Mouse (Mus musculus): Measurements from ENCODE around the gene Calm1. TPM values are rescaled to one million over a fixed set of nuclear protein-coding genes. Genes with fewer than 3 reads are reported as not detected.

The Calm1 gene
- total and polyA plus RNA-seq, 3 experiments: 450 to 750 (median 627) TPM

DNA sequence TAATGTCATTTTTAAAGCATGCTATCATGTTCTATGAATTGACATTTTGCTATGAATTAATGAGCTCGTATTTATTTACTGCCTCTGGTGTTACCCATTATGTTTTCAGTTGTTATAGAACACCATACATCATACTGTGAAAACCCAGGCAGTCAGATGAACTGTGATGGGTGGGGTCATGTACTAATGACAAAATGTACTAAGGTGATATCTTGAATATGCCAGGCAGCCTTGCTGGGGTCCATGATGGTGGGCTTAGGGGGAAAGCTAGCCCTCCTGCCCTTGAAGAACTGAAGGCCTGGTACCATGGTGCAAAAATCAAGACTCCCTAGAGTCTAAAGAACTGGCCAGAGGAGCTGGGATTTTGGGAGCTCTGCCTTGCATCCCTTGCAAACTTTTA, 31.7 kb upstream of the Calm1 start:
- Histone ChIP-seq H3K36me3 (replicated peaks in 1 of 2; ENCODE audit: control insufficient read depth in 1 of 2, insufficient read depth in 1 of 2, low read length in 1 of 2) (no peaks in the 10 kb centered on the region), H3K4me1 (ENCODE audit: control insufficient read depth in 1 of 2, insufficient read depth in 2 of 2) (peaks cover 7 to 14% of the 10 kb centered on the region in 2 experiments), H3K27me3 (replicated peaks) (no peaks in the 10 kb centered on the region), H3K4me2 (ENCODE audit: insufficient read depth, low read depth, poor library complexity, severe bottlenecking) (no peak overlapping the region), H3K9ac (ENCODE audit: insufficient read depth, low read depth) (no peak overlapping the region), H3K9me3 (replicated peaks; ENCODE audit: low read length) (no peaks in the 10 kb centered on the region), H3K4me3 (replicated peaks in 1 of 3; ENCODE audit: low read depth in 2 of 3, low read length in 2 of 3, poor library complexity in 1 of 3) (no peak overlapping the region), H3K27ac (ENCODE audit: insufficient read depth, low read depth) (no peak overlapping the region), H3K79me2 (replicated peaks; ENCODE audit: control insufficient read depth, extremely low read depth, insufficient read depth, poor library complexity, severe bottlenecking) (no peaks in the 10 kb centered on the region)
- TF ChIP-seq PAX5 (IDR thresholded peaks at IDR 0.05; ENCODE audit: low read length): no peak
- TF ChIP-seq RAD21 (IDR thresholded peaks at IDR 0.05; ENCODE audit: low read depth, low read length): no peak
- TF ChIP-seq MAFK (IDR thresholded peaks at IDR 0.05; ENCODE audit: insufficient replicate concordance, low read length): no peak
- no peak for TF ChIP-seq ETS1 (conservative IDR thresholded peaks at IDR 0.05; ENCODE audit: low read depth, low read length)
- no peak for TF ChIP-seq JUN (IDR thresholded peaks at IDR 0.05; ENCODE audit: insufficient read depth, low read depth, low read length)
- TF ChIP-seq CHD1 (IDR thresholded peaks at IDR 0.05; ENCODE audit: low read depth, low read length): no peak
- TF ChIP-seq ZKSCAN1 (IDR thresholded peaks at IDR 0.05; ENCODE audit: borderline replicate concordance, low read depth, low read length): no peak
- TF ChIP-seq CHD2 (IDR thresholded peaks at IDR 0.05; ENCODE audit: low read length): no peak
- no peak for TF ChIP-seq MEF2A (IDR thresholded peaks at IDR 0.05; ENCODE audit: borderline replicate concordance, low read depth, low read length)
- in situ Hi-C loops (cut with MboI; ENCODE audit: low pct_ligation_motif_present, low pct_unique_long_range_greater_than_20kb, low sequenced_read_pairs) (loop anchor here (10.0 kb wide), 3 partner anchors 257 to 677 kb away; no protein-coding TSS in a partner anchor), dilution Hi-C loops (cut with MboI; ENCODE audit: extremely low pct_ligation_motif_present, extremely low pct_unique_long_range_greater_than_20kb, low sequenced_read_pairs) (no loop called here)
- DNase-seq (ENCODE audit: extremely low read depth): no peak

DNA sequence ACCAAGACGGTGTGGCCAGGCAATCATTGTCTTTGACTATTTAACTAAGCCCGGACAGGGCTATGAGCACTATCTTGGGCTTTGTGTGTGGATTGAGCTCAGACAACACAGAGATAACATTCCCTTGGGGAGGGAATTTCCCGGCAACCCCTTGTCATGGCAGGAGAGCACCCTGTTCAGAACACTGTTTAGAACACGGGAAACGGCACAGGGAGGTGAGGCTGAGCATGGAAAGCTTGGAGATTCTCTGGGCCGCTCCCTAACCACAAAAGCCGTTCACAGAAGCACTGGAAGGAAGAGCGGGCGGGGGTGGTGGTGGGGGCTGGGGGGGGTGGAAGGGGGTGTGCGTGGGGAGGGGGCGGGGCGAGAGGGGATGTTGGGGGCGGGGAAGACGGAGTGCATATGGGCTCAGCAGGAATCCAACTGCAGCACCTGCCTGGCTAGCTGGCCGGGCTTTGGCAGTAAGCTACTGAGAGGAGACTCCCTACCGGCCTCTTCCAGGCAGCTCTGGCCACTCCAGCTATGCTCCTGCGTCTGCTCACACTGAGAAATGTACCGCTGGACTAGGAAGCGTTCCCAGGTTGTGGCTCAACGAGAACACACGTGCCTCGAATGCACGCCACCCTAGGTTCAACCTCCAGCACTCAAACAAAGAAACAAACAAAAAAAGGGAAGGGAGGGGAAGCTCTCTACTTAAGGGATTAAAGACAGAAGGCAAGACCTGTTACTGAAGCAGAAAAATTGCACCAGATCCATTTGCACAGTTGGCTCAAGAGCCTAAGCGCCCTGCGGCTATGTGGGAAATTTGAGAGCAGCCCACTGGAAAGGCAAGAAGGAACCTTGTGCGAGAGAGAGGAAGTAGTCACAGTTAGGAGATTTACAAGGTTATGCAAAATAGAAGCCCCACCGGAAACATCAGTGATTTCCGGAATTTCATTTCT, 31.0 kb upstream of the Calm1 start:
- H3K36me3 ChIP-seq (replicated peaks in 1 of 2; ENCODE audit: control insufficient read depth in 1 of 2, insufficient read depth in 1 of 2, low read length in 1 of 2): no peaks in the 10 kb centered on the region
- DNase-seq (ENCODE audit: extremely low read depth): peak; percentile 55
- no peaks in the 10 kb centered on the region for H3K79me2 ChIP-seq (replicated peaks; ENCODE audit: control insufficient read depth, extremely low read depth, insufficient read depth, poor library complexity, severe bottlenecking)
- H3K27me3 ChIP-seq (replicated peaks): no peaks in the 10 kb centered on the region
- no peak overlapping the region for H3K27ac ChIP-seq (ENCODE audit: insufficient read depth, low read depth)
- H3K4me1 ChIP-seq (ENCODE audit: control insufficient read depth in 1 of 2, insufficient read depth in 2 of 2): peaks cover 7 to 14% of the 10 kb centered on the region in 2 experiments
- in situ Hi-C loops (cut with MboI; ENCODE audit: low pct_ligation_motif_present, low pct_unique_long_range_greater_than_20kb, low sequenced_read_pairs): loop anchor here (10.0 kb wide), 3 partner anchors 257 to 677 kb away; no protein-coding TSS in a partner anchor
- no peak overlapping the region for H3K4me3 ChIP-seq (replicated peaks in 1 of 3; ENCODE audit: low read depth in 2 of 3, low read length in 2 of 3, poor library complexity in 1 of 3)
- H3K4me2 ChIP-seq (ENCODE audit: insufficient read depth, low read depth, poor library complexity, severe bottlenecking): no peak overlapping the region
- no peak overlapping the region for H3K9ac ChIP-seq (ENCODE audit: insufficient read depth, low read depth)
- no peaks in the 10 kb centered on the region for H3K9me3 ChIP-seq (replicated peaks; ENCODE audit: low read length)
- dilution Hi-C loops (cut with MboI; ENCODE audit: extremely low pct_ligation_motif_present, extremely low pct_unique_long_range_greater_than_20kb, low sequenced_read_pairs): no loop called here
- TF ChIP-seq EP300 (IDR thresholded peaks at IDR 0.05; ENCODE audit: low read length) (peak; percentile 38; the same call in 1 of the 2 replicates), RAD21 (IDR thresholded peaks at IDR 0.05; ENCODE audit: low read depth, low read length) (no peak), MAFK (IDR thresholded peaks at IDR 0.05; ENCODE audit: insufficient replicate concordance, low read length) (no peak), CHD2 (IDR thresholded peaks at IDR 0.05; ENCODE audit: low read length) (no peak), MAZ (IDR thresholded peaks at IDR 0.05; ENCODE audit: low read depth, low read length) (no peak), UBTF (IDR thresholded peaks at IDR 0.05; ENCODE audit: low read depth, low read length) (no peak), ZNF384 (IDR thresholded peaks at IDR 0.05; ENCODE audit: low read depth, low read length) (no peak), POLR2AphosphoS2 (IDR thresholded peaks at IDR 0.05; ENCODE audit: low read depth, low read length) (no peak), TBP (conservative IDR thresholded peaks at IDR 0.05; ENCODE audit: low read depth, low read length) (no peak), BHLHE40 (IDR thresholded peaks at IDR 0.05; ENCODE audit: low read depth, low read length) (peak; percentile 10; the same call in 1 of the 2 replicates), GABPA (IDR thresholded peaks at IDR 0.05; ENCODE audit: insufficient replicate concordance, low read depth, low read length) (no peak), MYC (IDR thresholded peaks at IDR 0.05; ENCODE audit: low read depth, low read length) (no peak), SMC3 (IDR thresholded peaks at IDR 0.05; ENCODE audit: low read depth, low read length) (no peak), PAX5 (IDR thresholded peaks at IDR 0.05; ENCODE audit: low read length) (no peak), USF1 (IDR thresholded peaks at IDR 0.05; ENCODE audit: low read depth, low read length) (no peak), MAX (IDR thresholded peaks at IDR 0.05; ENCODE audit: low read length) (no peak; the same call in 1 of the 2 replicates), HCFC1 (IDR thresholded peaks at IDR 0.05; ENCODE audit: low read depth, low read length) (no peak; the same call in 1 of the 2 replicates), TCF12 (IDR thresholded peaks at IDR 0.05; ENCODE audit: low read depth, low read length) (no peak), USF2 (conservative IDR thresholded peaks at IDR 0.05; ENCODE audit: low read depth, low read length) (no peak), ELF1 (IDR thresholded peaks at IDR 0.05; ENCODE audit: low read depth, low read length) (peak; percentile 24; the same call in 1 of the 2 replicates), RCOR1 (conservative IDR thresholded peaks at IDR 0.05; ENCODE audit: low read depth, low read length) (no peak), NELFE (IDR thresholded peaks at IDR 0.05; ENCODE audit: low read depth, low read length) (no peak), JUN (IDR thresholded peaks at IDR 0.05; ENCODE audit: insufficient read depth, low read depth, low read length) (no peak), JUND (conservative IDR thresholded peaks at IDR 0.05; ENCODE audit: low read depth, low read length) (no peak), MXI1 (IDR thresholded peaks at IDR 0.05; ENCODE audit: low read depth, low read length) (no peak), ZKSCAN1 (IDR thresholded peaks at IDR 0.05; ENCODE audit: borderline replicate concordance, low read depth, low read length) (no peak)
